Mouse (Mus musculus): ENCODE results near the gene Pip4p1. TPM values are rescaled to one million over a fixed set of nuclear protein-coding genes. Genes with fewer than 3 reads are reported as not detected.
"Not testable (repeated sequence)": the region's sequence is repeated elsewhere in the genome, so short reads cannot be mapped to it uniquely, and the experiment has no call there.

Pip4p1 gene
- polyA plus RNA-seq, 1 experiment = 93.1 TPM

DNA sequence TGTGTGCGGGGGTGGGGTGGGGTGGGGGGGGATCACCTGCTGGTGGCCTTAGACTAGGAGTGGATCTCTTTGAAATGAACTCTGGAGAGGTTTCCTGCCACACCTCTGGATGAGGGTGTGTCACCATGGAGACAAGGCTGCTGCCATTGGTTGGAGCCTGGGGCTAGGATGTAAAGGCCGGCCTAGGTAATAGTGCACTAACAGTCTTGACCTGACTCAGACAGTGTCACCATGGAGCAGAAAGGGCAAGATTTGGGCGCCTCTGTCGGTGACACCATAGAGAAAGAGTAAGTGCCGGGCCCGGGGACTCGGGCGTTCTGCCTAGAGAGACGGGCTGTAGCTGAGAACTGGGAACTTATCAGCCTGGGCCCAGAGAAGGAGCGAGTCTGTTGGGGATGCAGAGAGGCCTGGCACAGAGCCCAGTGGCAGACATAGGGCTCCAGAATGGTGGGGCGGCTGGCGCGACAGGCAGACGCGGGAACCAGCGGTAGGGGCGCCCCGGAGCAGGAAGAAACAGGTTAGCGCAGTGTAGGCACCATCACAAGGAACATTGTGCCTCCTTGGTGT is 25.4 kb upstream of the Pip4p1 start, which contains the start of gene Pnp2:
Gene Pnp2 (plus strand): TSS at position 51 of the 567 bp plus-strand sequence.
- H3K36me3 ChIP-seq (ENCODE audit: control insufficient read depth, insufficient read depth, low read length) = peaks cover 13% of the 10 kb centered on the region
- TF ChIP-seq CTCF (IDR thresholded peaks at IDR 0.05; ENCODE audit: extremely low read depth, insufficient read length, insufficient replicate concordance, low read depth, low read length) (peak; percentile 32; the same call in 1 of the 2 replicates), POLR2A (IDR thresholded peaks at IDR 0.05; ENCODE audit: low read depth, low read length) (0 out of 2 replicates have a peak, but pooled peaks have one; percentile 51)
- WGBS = 1% methylated on average over 19 of the region's 19 CpGs
- H3K4me3 ChIP-seq (ENCODE audit: low read depth, low read length) = peak within 1 kb of the TSS; percentile 75
- H3K4me1 ChIP-seq (ENCODE audit: control insufficient read depth, insufficient read depth, insufficient read length, low read length); H3K27me3 ChIP-seq (ENCODE audit: control insufficient read depth, insufficient read depth, low read length): not testable (repeated sequence)
- H3K27ac ChIP-seq (ENCODE audit: insufficient read depth, low read depth, low read length) = peak within 1 kb of the TSS; percentile 98

DNA sequence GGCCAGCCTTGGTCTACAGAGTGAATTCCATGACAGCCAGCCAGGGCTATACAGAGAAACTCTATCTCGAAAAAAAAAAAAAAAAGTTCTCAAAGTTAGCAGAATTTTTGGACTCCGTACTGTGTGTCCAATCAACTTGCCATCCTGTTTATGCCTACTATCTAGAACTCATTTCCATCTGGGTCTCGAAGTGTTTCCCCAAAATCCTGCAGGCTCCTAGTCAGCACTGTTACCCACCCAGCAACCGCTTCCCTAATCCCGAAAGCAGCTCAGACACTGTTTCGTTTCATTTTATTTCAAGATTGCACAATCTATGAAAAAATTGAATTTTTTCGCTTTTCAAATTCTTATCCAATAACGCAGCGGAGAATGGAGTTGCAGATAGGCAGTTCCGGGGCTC is 24.8 kb upstream of the Pip4p1 start:
- H3K36me3 ChIP-seq (ENCODE audit: control insufficient read depth, insufficient read depth, low read length) = peaks cover 17% of the 10 kb centered on the region
- 61% methylated on average over 10 of the region's 10 CpGs for WGBS
- no peak for TF ChIP-seq CTCF (IDR thresholded peaks at IDR 0.05; ENCODE audit: extremely low read depth, insufficient read length, insufficient replicate concordance, low read depth, low read length)
- TF ChIP-seq POLR2A (IDR thresholded peaks at IDR 0.05; ENCODE audit: low read depth, low read length) = no peak

DNA sequence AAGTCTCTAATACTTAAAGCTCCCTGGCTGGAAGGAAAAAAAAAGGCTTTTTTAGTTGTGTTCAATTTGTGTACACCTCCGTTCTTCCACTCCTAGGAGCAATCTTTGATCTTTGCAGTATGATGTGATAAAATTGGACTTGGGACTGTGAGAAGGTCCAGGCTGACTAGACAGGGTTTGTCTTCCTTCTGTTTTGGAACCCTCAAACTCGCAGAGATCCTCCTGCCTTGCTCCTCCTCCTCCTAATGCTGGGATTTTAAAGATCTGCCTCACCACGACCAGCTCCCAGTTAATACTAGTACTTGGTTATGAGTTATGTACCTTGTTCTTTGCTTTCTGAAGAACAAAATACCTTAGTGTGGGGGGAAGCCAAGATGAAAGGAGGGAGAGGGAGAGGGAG is 14.9 kb upstream of the Pip4p1 start:
- Histone ChIP-seq H3K4me3 (ENCODE audit: low read depth, low read length) (peak overlapping the region; percentile 39; the same call in 1 of the 2 replicates), H3K36me3 (ENCODE audit: control insufficient read depth, insufficient read depth, low read length) (peaks cover 17% of the 10 kb centered on the region), H3K27ac (ENCODE audit: insufficient read depth, low read depth, low read length) (peak overlapping the region; percentile 84)
- not testable (repeated sequence) for H3K4me1 ChIP-seq (ENCODE audit: control insufficient read depth, insufficient read depth, insufficient read length, low read length); H3K27me3 ChIP-seq (ENCODE audit: control insufficient read depth, insufficient read depth, low read length)
- 0% methylated on average over 3 of the region's 3 CpGs for WGBS

More for the DNA sequence above, 24.8 kb upstream of the Pip4p1 start:
- H3K4me1 ChIP-seq (ENCODE audit: control insufficient read depth, insufficient read depth, insufficient read length, low read length) = peaks cover 3% of the 10 kb centered on the region; the same call in 1 of the 2 replicates
- peak overlapping the region; percentile 75; the same call in 1 of the 2 replicates for H3K4me3 ChIP-seq (ENCODE audit: low read depth, low read length)
- H3K27ac ChIP-seq (ENCODE audit: insufficient read depth, low read depth, low read length) = no peak overlapping the region
- no peaks in the 10 kb centered on the region for H3K27me3 ChIP-seq (ENCODE audit: control insufficient read depth, insufficient read depth, low read length)

DNA sequence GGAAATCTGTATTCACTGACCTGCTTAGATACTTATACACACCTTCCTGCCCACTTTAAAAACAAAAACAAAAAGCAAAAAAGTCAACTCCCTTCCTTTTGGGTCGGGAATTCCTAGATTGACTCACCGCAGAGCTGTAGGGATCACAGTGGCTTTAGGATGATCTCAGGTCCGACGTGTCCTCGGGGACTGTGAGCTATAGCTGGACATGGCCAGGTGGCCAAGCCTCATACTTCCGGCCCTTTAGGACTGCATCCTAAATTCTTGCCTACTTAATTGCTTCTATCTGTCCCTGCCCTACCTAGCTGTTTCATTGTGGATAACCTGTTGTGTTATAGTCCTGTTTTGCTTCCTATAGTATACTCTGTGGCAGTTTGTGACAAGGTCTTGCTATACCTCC is 14.4 kb upstream of the Pip4p1 start:
- H3K4me1 ChIP-seq (ENCODE audit: control insufficient read depth, insufficient read depth, insufficient read length, low read length); H3K27me3 ChIP-seq (ENCODE audit: control insufficient read depth, insufficient read depth, low read length): not testable (repeated sequence)
- H3K36me3 ChIP-seq (ENCODE audit: control insufficient read depth, insufficient read depth, low read length) = peaks cover 15% of the 10 kb centered on the region
- 0% methylated on average over 6 of the region's 6 CpGs for WGBS
- peak overlapping the region; percentile 69 for H3K4me3 ChIP-seq (ENCODE audit: low read depth, low read length)
- peak overlapping the region; percentile 84 for H3K27ac ChIP-seq (ENCODE audit: insufficient read depth, low read depth, low read length)

DNA sequence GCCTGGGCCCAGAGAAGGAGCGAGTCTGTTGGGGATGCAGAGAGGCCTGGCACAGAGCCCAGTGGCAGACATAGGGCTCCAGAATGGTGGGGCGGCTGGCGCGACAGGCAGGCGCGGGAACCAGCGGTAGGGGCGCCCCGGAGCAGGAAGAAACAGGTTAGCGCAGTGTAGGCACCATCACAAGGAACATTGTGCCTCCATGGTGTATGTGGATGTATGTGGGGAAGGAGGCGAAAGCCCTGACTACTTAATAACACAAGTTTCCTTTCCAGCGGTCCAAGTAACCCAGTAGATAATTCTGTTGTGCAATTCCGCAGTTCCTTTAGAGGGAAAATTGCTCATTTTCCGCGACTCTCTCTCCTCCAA is 14.0 kb upstream of the Pip4p1 start:
- not testable (repeated sequence) for H3K27me3 ChIP-seq (ENCODE audit: control insufficient read depth, insufficient read depth, low read length); H3K4me1 ChIP-seq (ENCODE audit: control insufficient read depth, insufficient read depth, insufficient read length, low read length)
- peak overlapping the region; percentile 84 for H3K27ac ChIP-seq (ENCODE audit: insufficient read depth, low read depth, low read length)
- peak overlapping the region; percentile 69 for H3K4me3 ChIP-seq (ENCODE audit: low read depth, low read length)
- H3K36me3 ChIP-seq (ENCODE audit: control insufficient read depth, insufficient read depth, low read length) = peaks cover 15% of the 10 kb centered on the region
- WGBS = 2% methylated on average over 14 of the region's 15 CpGs

DNA sequence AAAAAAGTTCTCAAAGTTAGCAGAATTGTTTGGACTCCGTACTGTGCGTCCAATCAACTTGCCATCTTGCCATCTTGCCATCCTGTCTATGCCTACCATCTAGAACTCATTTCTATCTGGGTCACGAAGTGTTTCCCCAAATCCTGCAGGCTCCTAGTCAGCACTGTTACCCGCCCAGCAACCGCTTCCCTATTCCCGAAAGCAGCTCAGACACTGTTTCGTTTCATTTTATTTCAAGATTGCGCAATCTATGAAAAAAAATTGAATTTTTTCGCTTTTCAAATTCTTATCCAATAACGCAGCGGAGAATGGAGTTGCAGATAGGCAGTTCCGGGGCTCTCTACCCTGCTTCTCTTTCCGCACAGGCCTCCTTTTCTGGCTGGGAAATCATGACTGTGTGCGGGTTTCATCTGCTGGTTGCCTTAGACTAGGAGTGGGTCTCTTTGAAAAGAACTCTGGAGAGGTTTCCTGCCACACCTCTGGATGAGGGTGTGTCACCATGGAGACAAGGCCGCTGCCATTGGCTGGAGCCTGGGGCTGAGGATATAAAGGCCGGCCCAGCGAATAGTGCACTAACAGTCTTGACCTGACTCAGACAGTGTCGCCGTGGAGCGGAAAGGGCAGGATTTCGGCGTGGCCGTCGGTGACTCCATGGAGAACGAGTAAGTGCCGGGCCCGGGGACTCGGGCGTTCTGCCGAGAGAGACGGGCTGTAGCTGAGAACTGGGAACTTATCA is 13.4 kb upstream of the Pip4p1 start, which contains the start of gene Gm49342:
Gene Gm49342 (plus strand): TSS at position 586 of the 736 bp plus-strand sequence.
- TF ChIP-seq CTCF (IDR thresholded peaks at IDR 0.05; ENCODE audit: extremely low read depth, insufficient read length, insufficient replicate concordance, low read depth, low read length) (0 out of 2 replicates have a peak, but pooled peaks have one; percentile 20), POLR2A (IDR thresholded peaks at IDR 0.05; ENCODE audit: low read depth, low read length) (peak; percentile 99)
- 2% methylated on average over 31 of the region's 31 CpGs for WGBS
- H3K4me3 ChIP-seq (ENCODE audit: low read depth, low read length) = peak within 1 kb of the TSS; percentile 69

DNA sequence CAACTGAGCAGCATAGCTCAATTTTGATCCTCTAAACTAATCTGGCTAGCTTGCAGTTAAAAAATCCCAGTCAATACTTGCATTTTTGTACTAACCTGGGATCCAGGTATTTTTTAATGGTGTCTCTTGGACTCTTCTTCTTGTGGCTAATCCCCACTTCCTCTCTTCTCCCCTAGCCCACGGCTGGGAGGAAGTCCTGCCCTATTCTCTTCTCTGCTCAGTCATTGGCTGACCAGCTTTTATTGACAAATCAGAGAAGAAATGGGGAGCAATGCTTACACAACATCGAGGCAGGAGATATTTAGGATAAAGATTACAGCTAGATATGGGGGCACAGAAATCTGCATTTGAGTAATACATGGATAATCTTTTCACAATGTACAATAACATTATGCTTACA is 8.3 kb upstream of the Pip4p1 start:
- Histone ChIP-seq H3K36me3 (ENCODE audit: control insufficient read depth, insufficient read depth, low read length) (no peaks in the 10 kb centered on the region), H3K27me3 (ENCODE audit: control insufficient read depth, insufficient read depth, low read length) (no peaks in the 10 kb centered on the region), H3K4me3 (ENCODE audit: low read depth, low read length) (no peak overlapping the region), H3K27ac (ENCODE audit: insufficient read depth, low read depth, low read length) (no peak overlapping the region), H3K4me1 (ENCODE audit: control insufficient read depth, insufficient read depth, insufficient read length, low read length) (no peaks in the 10 kb centered on the region)
- WGBS = 28% methylated on average over 2 of the region's 2 CpGs
- no peak for TF ChIP-seq CTCF (IDR thresholded peaks at IDR 0.05; ENCODE audit: extremely low read depth, insufficient read length, insufficient replicate concordance, low read depth, low read length)
- TF ChIP-seq POLR2A (IDR thresholded peaks at IDR 0.05; ENCODE audit: low read depth, low read length) = no peak

More for the DNA sequence above, 13.4 kb upstream of the Pip4p1 start, which contains the start of gene Gm49342:
- Histone ChIP-seq H3K27me3 (ENCODE audit: control insufficient read depth, insufficient read depth, low read length) (no peaks in the 10 kb centered on the region), H3K4me1 (ENCODE audit: control insufficient read depth, insufficient read depth, insufficient read length, low read length) (peaks cover 6% of the 10 kb centered on the region; the same call in 1 of the 2 replicates), H3K27ac (ENCODE audit: insufficient read depth, low read depth, low read length) (peak within 1 kb of the TSS; percentile 84), H3K36me3 (ENCODE audit: control insufficient read depth, insufficient read depth, low read length) (peaks cover 11% of the 10 kb centered on the region)
